Mouse (Mus musculus): ENCODE results near the gene Ptprd. TPM values are rescaled to one million over a fixed set of nuclear protein-coding genes. Genes with fewer than 3 reads are reported as not detected.

Ptprd gene
- total and polyA plus RNA-seq, 3 experiments, result not detected

GRCm38 (mm10) chr4:76073286-76073685, 2138.5 kb downstream of the Ptprd start:
- TF ChIP-seq ZNF384 (IDR thresholded peaks at IDR 0.05; ENCODE audit: low read depth, low read length) (no peak), POLR2AphosphoS2 (IDR thresholded peaks at IDR 0.05; ENCODE audit: low read length) (no peak), NELFE (IDR thresholded peaks at IDR 0.05; ENCODE audit: low read depth, low read length) (no peak), ETS1 (IDR thresholded peaks at IDR 0.05; ENCODE audit: low read depth, low read length) (no peak), MAX (IDR thresholded peaks at IDR 0.05; ENCODE audit: low read length) (no peak), NRF1 (IDR thresholded peaks at IDR 0.05; ENCODE audit: insufficient read depth, low read depth, low read length, poor library complexity, severe bottlenecking) (no peak), EP300 (IDR thresholded peaks at IDR 0.05; ENCODE audit: low read depth in 1 of 2, low read length in 2 of 2) (no peak), TAL1 (IDR thresholded peaks at IDR 0.05; ENCODE audit: low read length) (no peak), TBP (IDR thresholded peaks at IDR 0.05; ENCODE audit: low read depth, low read length) (no peak), JUND (IDR thresholded peaks at IDR 0.05; ENCODE audit: low read depth, low read length) (no peak), KAT2A (conservative IDR thresholded peaks at IDR 0.05; ENCODE audit: low read depth, low read length) (no peak), CHD1 (IDR thresholded peaks at IDR 0.05; ENCODE audit: low read depth, low read length) (no peak), GATA1 (IDR thresholded peaks at IDR 0.05; ENCODE audit: low read depth, low read length) (no peak), HCFC1 (IDR thresholded peaks at IDR 0.05; ENCODE audit: low read depth, low read length) (no peak), UBTF (IDR thresholded peaks at IDR 0.05; ENCODE audit: borderline replicate concordance, insufficient read depth, low read depth, low read length) (no peak), MYB (IDR thresholded peaks at IDR 0.05; ENCODE audit: low read depth, low read length) (no peak)
- Histone ChIP-seq H3K79me2 (ENCODE audit: control insufficient read depth, insufficient read depth, low read length, poor library complexity) (no peaks in the 10 kb centered on the region), H3K9me3 (replicated peaks; ENCODE audit: insufficient read depth, low read length) (no peaks in the 10 kb centered on the region), H3K27ac (ENCODE audit: control insufficient read depth, low read depth, low read length) (no peak overlapping the region), H3K27me3 (ENCODE audit: control insufficient read depth in 1 of 2, insufficient read depth in 2 of 2, low read length in 2 of 2) (no peaks in the 10 kb centered on the region), H3K9ac (ENCODE audit: control insufficient read depth, low read depth, low read length, poor library complexity, severe bottlenecking) (no peak overlapping the region), H3K36me3 (ENCODE audit: control insufficient read depth in 1 of 2, insufficient read depth in 2 of 2, low read length in 2 of 2) (no peaks in the 10 kb centered on the region), H3K4me3 (ENCODE audit: control insufficient read depth in 1 of 2, insufficient read depth in 1 of 2, low read depth in 2 of 2, low read length in 2 of 2) (no peak overlapping the region), H3K4me1 (ENCODE audit: control insufficient read depth in 1 of 2, insufficient read depth in 2 of 2, low read length in 2 of 2) (no peaks in the 10 kb centered on the region)
- DNase-seq (ENCODE audit: low read depth, low spot score), result no peak

GRCm38 (mm10) chr4:76071720-76072119, 2140.0 kb downstream of the Ptprd start:
- Histone ChIP-seq H3K9ac (ENCODE audit: control insufficient read depth, low read depth, low read length, poor library complexity, severe bottlenecking) (no peak overlapping the region), H3K36me3 (ENCODE audit: control insufficient read depth in 1 of 2, insufficient read depth in 2 of 2, low read length in 2 of 2) (no peaks in the 10 kb centered on the region), H3K9me3 (replicated peaks; ENCODE audit: insufficient read depth, low read length) (no peaks in the 10 kb centered on the region), H3K27me3 (ENCODE audit: control insufficient read depth in 1 of 2, insufficient read depth in 2 of 2, low read length in 2 of 2) (no peaks in the 10 kb centered on the region), H3K79me2 (ENCODE audit: control insufficient read depth, insufficient read depth, low read length, poor library complexity) (no peaks in the 10 kb centered on the region), H3K4me1 (ENCODE audit: control insufficient read depth in 1 of 2, insufficient read depth in 2 of 2, low read length in 2 of 2) (no peaks in the 10 kb centered on the region), H3K4me3 (ENCODE audit: control insufficient read depth in 1 of 2, insufficient read depth in 1 of 2, low read depth in 2 of 2, low read length in 2 of 2) (no peak overlapping the region), H3K27ac (ENCODE audit: control insufficient read depth, low read depth, low read length) (no peak overlapping the region)
- no peak for TF ChIP-seq POLR2AphosphoS5 (IDR thresholded peaks at IDR 0.05; ENCODE audit: borderline replicate concordance, low read depth, low read length)
- TF ChIP-seq RAD21 (IDR thresholded peaks at IDR 0.05; ENCODE audit: low read depth, low read length), result no peak
- TF ChIP-seq BHLHE40 (IDR thresholded peaks at IDR 0.05; ENCODE audit: borderline replicate concordance, low read depth, low read length), result no peak
- TF ChIP-seq E2F4 (IDR thresholded peaks at IDR 0.05; ENCODE audit: borderline replicate concordance, low read depth, low read length), result no peak
- no peak for TF ChIP-seq SMC3 (IDR thresholded peaks at IDR 0.05; ENCODE audit: low read depth, low read length)
- DNase-seq (ENCODE audit: low read depth, low spot score), result no peak

Data from MEL (cell line).